Mouse (Mus musculus): ENCODE data around the gene Arf6. TPM values are rescaled to one million over a fixed set of nuclear protein-coding genes. Genes with fewer than 3 reads are reported as not detected.
"Not testable (repeated sequence)": the region's sequence is repeated elsewhere in the genome, so short reads cannot be mapped to it uniquely, and the experiment has no call there.

Arf6 gene
- polyA plus RNA-seq, 1 experiment from 2014 or later, result 37.4 TPM

DNA sequence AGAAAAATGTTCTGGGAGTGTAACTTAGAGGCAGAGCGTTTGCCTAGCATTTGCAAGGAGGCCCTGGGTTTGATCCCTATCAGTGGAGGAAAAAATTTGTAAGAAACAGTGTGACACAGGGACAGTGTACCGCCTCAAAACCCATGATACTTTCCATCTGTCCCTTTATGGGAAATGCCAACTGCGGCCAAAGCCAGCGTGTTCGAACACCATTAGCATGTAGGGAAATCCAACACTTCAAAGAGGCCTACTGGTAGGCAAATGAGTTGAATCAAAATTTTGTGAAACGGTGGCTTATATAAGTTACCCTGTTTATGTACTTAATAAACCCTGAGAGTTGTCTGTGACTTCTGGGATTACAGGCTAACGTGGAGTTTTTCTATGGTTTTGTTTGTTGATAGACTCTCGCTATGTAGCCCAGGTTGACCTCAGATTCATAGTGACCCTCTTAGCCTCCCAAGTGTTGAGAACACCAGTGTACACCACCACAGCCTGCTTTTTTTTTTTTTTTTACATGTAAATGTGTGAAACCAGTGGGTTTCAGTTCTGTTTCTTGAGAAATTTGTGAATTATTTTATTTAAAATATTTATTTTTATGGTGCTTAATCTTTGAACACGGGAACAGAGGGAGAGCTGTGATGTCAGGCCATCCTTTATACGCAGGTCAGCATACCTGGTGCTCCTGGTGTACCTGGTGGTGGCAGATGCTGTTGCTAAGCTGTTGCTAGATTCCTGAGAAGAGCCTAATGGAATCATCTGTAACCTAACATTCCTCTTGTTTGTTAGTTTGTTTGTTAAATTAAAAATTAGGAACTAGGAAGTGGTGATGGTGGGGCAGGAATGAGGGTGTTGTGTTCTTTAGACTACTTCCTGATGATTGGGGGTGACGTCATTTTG is 6.9 kb downstream of the Arf6 start:
- H3K36me3 ChIP-seq (replicated peaks), result peaks cover 41% of the 10 kb centered on the region
- 91% methylated on average over 11 of the region's 11 CpGs for WGBS
- no peak overlapping the region for H3K27ac ChIP-seq (replicated peaks)
- H3K4me1 ChIP-seq, result peaks cover 15% of the 10 kb centered on the region
- DNase-seq (ENCODE audit: low spot score), result no peak
- no peak overlapping the region for H3K4me3 ChIP-seq
- no peaks in the 10 kb centered on the region for H3K9me3 ChIP-seq
- H3K27me3 ChIP-seq (replicated peaks; ENCODE audit: low read depth, poor library complexity, severe bottlenecking), result no peaks in the 10 kb centered on the region

DNA sequence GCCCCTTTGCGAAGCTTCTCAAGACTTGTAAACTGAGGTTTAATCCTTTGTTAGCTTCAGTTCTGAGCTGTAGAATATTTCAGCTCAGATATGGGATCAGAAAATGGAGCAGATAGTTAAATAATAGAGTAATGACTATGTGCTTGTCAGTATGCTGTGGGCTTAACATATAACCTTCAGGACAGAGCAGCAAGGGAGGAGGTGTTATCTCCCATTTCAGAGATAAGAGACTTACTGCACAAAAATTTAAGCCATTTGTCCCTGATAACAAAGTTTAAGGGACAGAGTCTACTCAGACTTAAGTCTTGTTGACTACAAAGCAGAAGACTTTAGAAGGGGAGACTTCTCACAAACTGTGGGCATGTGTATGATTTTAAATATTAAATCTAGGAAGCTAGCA is 10.9 kb downstream of the Arf6 start:
- no peak for DNase-seq (ENCODE audit: low spot score)
- Histone ChIP-seq H3K9me3 (no peaks in the 10 kb centered on the region), H3K36me3 (replicated peaks) (peaks cover 18% of the 10 kb centered on the region), H3K4me1 (no peaks in the 10 kb centered on the region), H3K27ac (replicated peaks) (no peak overlapping the region), H3K27me3 (replicated peaks; ENCODE audit: low read depth, poor library complexity, severe bottlenecking) (no peaks in the 10 kb centered on the region), H3K4me3 (no peak overlapping the region)
- WGBS, result 95% methylated on average over 1 of the region's 1 CpGs

DNA sequence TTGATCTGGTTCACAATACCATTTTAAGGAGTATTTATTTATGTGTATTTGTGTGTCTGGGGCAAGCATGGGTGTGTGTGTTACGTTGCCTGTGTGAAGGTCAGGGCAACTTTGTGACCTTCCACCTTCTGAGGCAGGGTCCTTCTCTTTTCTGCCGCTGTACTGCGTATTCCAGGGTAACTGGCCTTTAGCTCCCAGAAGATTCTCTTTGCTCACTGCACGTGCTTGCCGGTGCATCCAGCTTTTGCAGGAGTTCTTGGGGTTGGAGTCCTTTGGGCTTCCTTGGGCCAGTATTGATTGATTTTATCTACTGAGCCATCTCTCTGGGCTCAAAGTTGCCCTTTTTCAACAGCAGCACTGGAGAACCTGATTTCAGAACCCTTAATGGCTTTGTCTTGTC is 12.7 kb downstream of the Arf6 start:
- 79% methylated on average over 5 of the region's 5 CpGs for WGBS
- H3K27ac ChIP-seq (replicated peaks), result no peak overlapping the region

DNA sequence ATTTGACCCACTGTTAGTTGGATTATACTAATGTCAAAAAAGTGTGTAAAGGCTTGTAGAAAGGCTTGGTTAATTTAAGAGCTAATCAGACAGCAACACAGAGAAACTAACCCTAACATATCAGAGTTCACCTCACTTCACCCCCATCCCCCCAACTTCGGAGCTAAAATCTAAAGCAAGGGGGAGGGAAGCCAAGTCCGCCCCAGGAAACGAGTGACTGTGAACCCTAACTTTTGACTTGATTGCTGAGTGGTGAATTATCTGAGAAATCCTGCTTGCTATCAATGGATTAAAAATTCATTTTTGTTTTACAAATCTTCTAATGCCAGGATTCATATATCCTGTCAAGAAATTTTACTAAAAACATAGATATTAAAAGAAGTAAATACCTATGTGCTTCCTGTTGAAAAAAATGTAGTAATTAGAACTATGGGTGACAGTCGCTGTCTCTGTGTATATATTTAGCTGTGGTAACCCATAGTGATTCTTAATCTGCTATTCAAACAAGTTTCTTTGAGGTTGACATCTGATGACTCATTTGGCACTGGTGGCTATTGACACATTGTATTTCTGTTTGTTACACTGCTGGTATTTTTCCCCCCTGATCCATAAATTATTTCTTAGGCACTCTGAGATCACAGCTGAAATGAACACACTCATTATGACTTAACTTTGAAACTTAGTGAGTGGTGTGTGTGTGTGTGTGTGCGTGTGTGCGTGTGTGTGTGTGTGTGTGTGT is 13.8 kb downstream of the Arf6 start:
- no peak for DNase-seq (ENCODE audit: low spot score)
- Histone ChIP-seq H3K36me3 (replicated peaks) (no peaks in the 10 kb centered on the region), H3K4me3 (no peak overlapping the region), H3K27ac (replicated peaks) (no peak overlapping the region), H3K27me3 (replicated peaks; ENCODE audit: low read depth, poor library complexity, severe bottlenecking) (no peaks in the 10 kb centered on the region), H3K4me1 (no peaks in the 10 kb centered on the region), H3K9me3 (no peaks in the 10 kb centered on the region)
- 85% methylated on average over 6 of the region's 6 CpGs for WGBS

More for the DNA sequence above, 12.7 kb downstream of the Arf6 start:
- Histone ChIP-seq H3K4me3 (no peak overlapping the region), H3K9me3 (no peaks in the 10 kb centered on the region), H3K27me3 (replicated peaks; ENCODE audit: low read depth, poor library complexity, severe bottlenecking) (no peaks in the 10 kb centered on the region), H3K4me1 (no peaks in the 10 kb centered on the region), H3K36me3 (replicated peaks) (0 out of 2 replicates have a peak, but pooled peaks cover 4% of the 10 kb centered on the region)
- DNase-seq (ENCODE audit: low spot score), result no peak

DNA sequence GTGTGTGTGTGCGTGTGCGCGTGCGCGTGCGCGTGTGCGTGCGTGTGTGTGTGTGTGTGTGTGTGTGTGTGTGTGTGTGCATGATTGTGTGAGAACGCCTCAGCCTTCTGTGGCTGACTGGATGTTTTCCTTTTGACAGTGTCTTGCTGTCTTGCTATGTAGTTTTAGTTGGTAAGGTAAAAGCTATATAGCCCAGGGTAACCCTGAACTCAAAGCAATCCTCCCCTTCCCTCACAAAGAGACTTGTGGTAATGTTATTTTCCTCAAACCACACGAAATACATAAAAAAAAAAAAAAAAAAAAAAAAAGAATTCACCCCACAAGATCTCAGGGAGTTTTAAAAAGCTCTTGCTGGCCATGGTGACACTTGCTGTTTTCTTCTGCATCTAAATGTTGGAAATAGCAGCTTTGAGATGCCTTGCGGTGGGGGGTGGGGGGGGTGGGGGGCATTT is 14.4 kb downstream of the Arf6 start:
- WGBS, result 91% methylated on average over 12 of the region's 12 CpGs
- H3K27ac ChIP-seq (replicated peaks); H3K36me3 ChIP-seq (replicated peaks); H3K4me1 ChIP-seq; H3K4me3 ChIP-seq; H3K27me3 ChIP-seq (replicated peaks; ENCODE audit: low read depth, poor library complexity, severe bottlenecking); H3K9me3 ChIP-seq; DNase-seq (ENCODE audit: low spot score): not testable (repeated sequence)

DNA sequence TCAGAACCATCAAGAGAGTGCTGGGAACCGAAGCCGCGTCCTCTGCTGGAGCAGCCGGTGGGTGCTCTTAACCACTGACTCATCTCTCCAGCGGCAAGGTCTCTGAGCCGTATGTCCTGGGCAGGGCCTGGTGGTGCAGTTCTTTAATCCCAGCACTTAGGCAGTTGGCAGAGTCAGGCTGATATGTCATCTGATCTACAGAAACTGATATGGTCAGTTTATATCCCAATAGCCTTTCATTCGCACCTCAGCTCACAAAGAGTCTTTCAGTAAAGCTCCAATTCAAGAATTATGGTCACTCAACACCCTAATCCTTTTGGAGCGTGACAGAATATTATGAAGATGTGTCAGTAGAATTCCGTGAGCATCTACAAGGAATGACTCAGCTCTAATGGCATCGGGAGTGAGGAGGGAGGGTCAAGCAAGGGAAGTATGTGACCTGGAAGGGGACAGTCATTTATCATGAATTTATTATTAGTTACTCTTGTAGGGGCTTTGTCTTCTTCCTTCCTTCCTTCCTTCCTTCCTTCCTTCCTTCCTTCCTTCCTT is 16.4 kb downstream of the Arf6 start:
- H3K27me3 ChIP-seq (replicated peaks; ENCODE audit: low read depth, poor library complexity, severe bottlenecking), result no peaks in the 10 kb centered on the region

DNA sequence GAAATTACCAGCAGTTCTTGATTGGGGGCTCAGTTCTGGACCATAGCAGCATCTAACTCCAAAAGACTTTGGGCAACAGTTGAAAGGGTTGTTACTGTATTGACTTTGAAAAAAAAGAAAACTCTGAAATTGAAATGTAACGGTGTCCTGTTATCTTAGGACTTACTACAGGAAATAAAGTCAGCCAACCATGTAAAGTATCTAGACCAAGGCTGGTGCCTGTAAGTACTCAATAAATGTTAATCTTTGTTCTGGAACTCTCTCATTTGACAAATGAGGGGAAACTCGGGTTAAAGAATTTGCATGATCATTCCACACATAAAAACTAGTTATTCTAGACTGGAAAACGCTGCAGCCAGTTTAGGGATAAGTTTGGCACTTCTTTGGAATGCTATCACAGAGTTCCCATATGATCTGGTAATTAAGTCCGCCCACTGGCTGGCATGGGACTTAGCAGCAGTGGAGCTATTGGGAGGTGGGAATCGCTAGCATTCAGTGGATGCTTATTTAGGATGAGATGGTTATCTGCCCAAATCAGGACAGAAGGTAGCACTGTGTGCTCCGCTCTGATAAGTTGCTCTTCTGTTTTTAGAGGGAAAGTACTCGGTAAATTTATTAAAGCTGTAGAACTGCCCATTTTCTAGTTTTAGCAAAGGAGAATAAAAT is 17.5 kb downstream of the Arf6 start:
- Histone ChIP-seq H3K4me3 (no peak overlapping the region), H3K4me1 (no peaks in the 10 kb centered on the region), H3K27ac (replicated peaks) (no peak overlapping the region), H3K27me3 (replicated peaks; ENCODE audit: low read depth, poor library complexity, severe bottlenecking) (no peaks in the 10 kb centered on the region), H3K36me3 (replicated peaks) (no peaks in the 10 kb centered on the region), H3K9me3 (no peaks in the 10 kb centered on the region)
- no peak for DNase-seq (ENCODE audit: low spot score)
- WGBS, result 78% methylated on average over 7 of the region's 7 CpGs

More for the DNA sequence above, 16.4 kb downstream of the Arf6 start:
- Histone ChIP-seq H3K27ac (replicated peaks) (no peak overlapping the region), H3K4me3 (no peak overlapping the region), H3K9me3 (no peaks in the 10 kb centered on the region), H3K4me1 (no peaks in the 10 kb centered on the region), H3K36me3 (replicated peaks) (no peaks in the 10 kb centered on the region)
- 93% methylated on average over 10 of the region's 10 CpGs for WGBS
- DNase-seq (ENCODE audit: low spot score), result no peak

DNA sequence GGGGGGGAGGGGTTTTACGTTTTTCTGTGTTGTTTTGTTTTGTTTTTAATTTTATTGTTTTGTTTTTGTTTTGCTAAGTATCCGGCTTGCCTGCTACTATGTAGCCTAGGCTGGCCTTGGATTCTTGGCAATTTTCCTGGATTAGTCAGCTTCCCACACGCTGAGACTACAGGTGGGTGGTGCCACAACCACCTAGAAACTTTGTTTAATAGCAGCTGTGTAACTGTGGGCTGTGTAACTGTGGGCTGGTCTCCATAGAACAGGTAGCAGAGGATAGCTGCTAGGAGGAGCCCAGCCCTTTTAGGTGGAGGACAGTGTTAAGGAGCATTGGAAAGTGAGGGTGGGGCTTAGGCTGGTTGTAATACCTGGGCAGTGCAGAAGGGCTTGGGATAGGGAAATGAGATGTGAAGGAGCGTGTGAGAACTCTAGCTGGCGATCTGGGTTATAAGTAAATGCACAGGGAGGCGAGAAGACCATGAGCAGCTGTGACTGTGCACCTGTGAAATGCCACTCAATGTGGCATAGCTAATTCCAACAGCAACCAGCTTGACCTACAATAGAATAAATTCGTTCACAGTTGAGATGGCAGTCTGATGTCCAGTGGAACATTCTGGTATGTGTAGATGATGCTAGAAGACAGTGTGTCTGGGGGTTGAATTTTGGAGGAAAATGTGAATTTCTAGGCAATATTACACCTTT is 18.2 kb downstream of the Arf6 start:
- no peak for DNase-seq (ENCODE audit: low spot score)
- Histone ChIP-seq H3K27ac (replicated peaks) (no peak overlapping the region), H3K4me3 (no peak overlapping the region), H3K9me3 (no peaks in the 10 kb centered on the region), H3K4me1 (no peaks in the 10 kb centered on the region), H3K27me3 (replicated peaks; ENCODE audit: low read depth, poor library complexity, severe bottlenecking) (no peaks in the 10 kb centered on the region), H3K36me3 (replicated peaks) (no peaks in the 10 kb centered on the region)
- WGBS, result 75% methylated on average over 7 of the region's 7 CpGs

DNA sequence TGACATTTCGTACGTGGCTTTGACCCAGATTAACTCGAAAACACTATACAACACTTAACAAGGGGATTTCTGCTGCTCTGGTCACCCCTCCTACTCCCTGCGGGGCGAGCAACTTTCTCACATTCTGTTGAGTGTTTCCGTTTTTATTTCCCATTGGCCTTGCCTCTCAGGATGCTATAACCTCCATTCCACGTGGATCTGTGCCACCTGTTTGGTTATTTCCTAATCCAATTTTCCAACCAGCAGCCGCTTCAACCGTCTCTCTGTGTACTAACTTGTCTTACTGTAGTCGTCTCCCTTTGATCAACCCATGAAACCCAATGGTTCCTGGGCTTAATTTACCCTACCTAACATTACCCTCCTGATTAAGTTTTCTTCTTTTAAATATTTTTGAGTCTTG is 21.1 kb downstream of the Arf6 start:
- H3K27me3 ChIP-seq (replicated peaks; ENCODE audit: low read depth, poor library complexity, severe bottlenecking), result no peaks in the 10 kb centered on the region
- H3K9me3 ChIP-seq, result no peaks in the 10 kb centered on the region
- no peaks in the 10 kb centered on the region for H3K4me1 ChIP-seq
- DNase-seq (ENCODE audit: low spot score), result no peak
- H3K36me3 ChIP-seq (replicated peaks), result no peaks in the 10 kb centered on the region
- 80% methylated on average over 10 of the region's 10 CpGs for WGBS
- no peak overlapping the region for H3K4me3 ChIP-seq
- no peak overlapping the region for H3K27ac ChIP-seq (replicated peaks)

DNA sequence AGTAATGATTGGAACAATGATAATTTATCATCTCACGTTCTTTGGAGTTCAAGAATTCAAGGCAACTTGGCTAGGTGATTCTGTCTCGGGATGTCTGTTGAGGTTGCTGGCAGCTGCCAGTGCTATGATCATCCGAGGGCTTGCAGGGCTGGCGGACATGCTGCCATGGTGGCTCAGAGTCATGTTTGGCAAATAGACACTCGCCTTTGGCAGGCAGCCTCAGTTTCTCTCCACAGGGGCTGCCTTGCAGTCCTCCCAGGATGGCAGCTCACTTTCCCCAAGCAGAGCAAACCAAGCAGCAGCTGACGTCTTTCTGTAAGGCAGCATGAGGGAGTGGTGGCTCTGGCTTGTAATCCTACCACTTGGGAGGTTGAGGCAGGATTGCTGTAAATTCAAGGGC is 22.5 kb downstream of the Arf6 start:
- no peaks in the 10 kb centered on the region for H3K4me1 ChIP-seq
- no peak overlapping the region for H3K4me3 ChIP-seq
- H3K9me3 ChIP-seq, result no peaks in the 10 kb centered on the region
- no peaks in the 10 kb centered on the region for H3K36me3 ChIP-seq (replicated peaks)
- H3K27me3 ChIP-seq (replicated peaks; ENCODE audit: low read depth, poor library complexity, severe bottlenecking), result no peaks in the 10 kb centered on the region
- 84% methylated on average over 6 of the region's 6 CpGs for WGBS
- no peak for DNase-seq (ENCODE audit: low spot score)
- no peak overlapping the region for H3K27ac ChIP-seq (replicated peaks)

DNA sequence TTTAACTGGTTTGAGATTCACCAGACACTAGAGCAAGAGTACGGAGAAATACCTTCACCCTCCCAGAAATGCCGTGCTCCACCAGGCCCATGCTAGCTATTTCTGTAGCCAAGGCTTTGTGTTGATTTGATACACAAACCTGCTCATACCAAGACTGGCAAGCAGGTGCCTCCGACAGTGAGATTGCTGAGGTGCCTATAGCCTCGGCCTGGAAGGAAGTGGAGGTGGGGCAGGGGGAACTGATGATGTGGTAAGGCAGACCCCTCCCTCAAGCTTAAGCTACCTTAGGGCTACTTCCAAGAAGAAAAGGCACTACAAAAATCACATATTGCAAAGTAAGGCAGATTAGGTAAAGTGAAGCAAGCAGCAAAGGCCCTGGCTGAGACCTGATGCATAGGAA is 28.4 kb downstream of the Arf6 start:
- Histone ChIP-seq H3K36me3 (replicated peaks) (no peaks in the 10 kb centered on the region), H3K27ac (replicated peaks) (no peak overlapping the region), H3K9me3 (no peaks in the 10 kb centered on the region), H3K4me3 (no peak overlapping the region), H3K4me1 (no peaks in the 10 kb centered on the region), H3K27me3 (replicated peaks; ENCODE audit: low read depth, poor library complexity, severe bottlenecking) (no peaks in the 10 kb centered on the region)
- DNase-seq (ENCODE audit: low spot score), result no peak
- WGBS, result 83% methylated on average over 4 of the region's 4 CpGs

DNA sequence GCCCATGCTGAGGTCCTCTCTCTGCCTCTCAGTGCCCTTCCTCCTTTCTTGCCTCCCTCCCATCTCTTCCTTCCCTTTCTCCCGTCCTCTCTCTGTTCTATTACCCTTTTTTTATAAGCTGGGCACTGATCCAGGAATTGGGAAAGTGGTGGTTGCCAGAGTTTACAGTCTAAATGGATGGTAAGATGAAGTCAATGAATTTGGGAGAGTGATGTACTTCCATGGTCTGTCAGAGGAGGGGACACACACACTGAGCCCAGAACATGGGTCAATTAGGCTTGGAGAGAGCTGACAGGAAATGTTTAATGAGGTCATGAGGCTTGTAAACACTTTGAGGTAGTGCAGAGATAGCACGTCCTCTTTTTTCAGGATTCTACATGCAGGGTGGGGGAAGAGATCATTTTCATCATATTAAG is 28.9 kb downstream of the Arf6 start:
- Histone ChIP-seq H3K9me3 (no peaks in the 10 kb centered on the region), H3K27me3 (replicated peaks; ENCODE audit: low read depth, poor library complexity, severe bottlenecking) (no peaks in the 10 kb centered on the region), H3K4me3 (no peak overlapping the region), H3K27ac (replicated peaks) (no peak overlapping the region), H3K36me3 (replicated peaks) (no peaks in the 10 kb centered on the region), H3K4me1 (no peaks in the 10 kb centered on the region)
- no peak for DNase-seq (ENCODE audit: low spot score)
- 41% methylated on average over 2 of the region's 2 CpGs for WGBS

All from embryonic facial prominence, embryonic 10.5 days (tissue).